Mouse (Mus musculus): ENCODE data around the gene Irak3.

DNA sequence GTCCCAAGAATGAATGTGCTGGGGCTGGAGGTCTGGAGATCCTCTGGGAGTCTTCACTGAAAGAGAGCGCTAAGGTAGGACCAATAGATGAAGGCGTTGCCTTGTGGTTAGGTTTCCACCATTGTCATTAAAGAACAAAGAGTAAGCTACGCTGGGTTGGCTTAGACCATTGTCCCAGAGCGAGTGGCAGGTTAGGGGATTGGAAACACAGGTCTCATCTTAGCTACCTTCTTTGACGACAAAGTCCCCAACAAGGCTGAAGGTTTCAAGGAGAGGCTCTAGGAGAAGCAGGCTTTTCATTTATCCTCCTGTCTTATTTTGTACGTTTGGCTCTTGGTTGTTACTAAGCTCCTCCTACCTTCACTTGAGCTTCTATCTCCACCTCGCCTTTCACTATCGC lies 36.3 kb upstream of the Irak3 start:
- TF ChIP-seq CTCF (IDR thresholded peaks at IDR 0.05; ENCODE audit: low read depth) = no peak
- no peak for TF ChIP-seq EP300 (optimal IDR thresholded peaks at IDR 0.05)

All from stomach, postnatal 0 days (tissue).